Mouse (Mus musculus): Measurements from ENCODE around the gene Tfg. TPM values are rescaled to one million over a fixed set of nuclear protein-coding genes. Genes with fewer than 3 reads are reported as not detected.

Gene Tfg
- total RNA-seq, 2 experiments from 2014 or later: 43.9 to 45.1 TPM

DNA sequence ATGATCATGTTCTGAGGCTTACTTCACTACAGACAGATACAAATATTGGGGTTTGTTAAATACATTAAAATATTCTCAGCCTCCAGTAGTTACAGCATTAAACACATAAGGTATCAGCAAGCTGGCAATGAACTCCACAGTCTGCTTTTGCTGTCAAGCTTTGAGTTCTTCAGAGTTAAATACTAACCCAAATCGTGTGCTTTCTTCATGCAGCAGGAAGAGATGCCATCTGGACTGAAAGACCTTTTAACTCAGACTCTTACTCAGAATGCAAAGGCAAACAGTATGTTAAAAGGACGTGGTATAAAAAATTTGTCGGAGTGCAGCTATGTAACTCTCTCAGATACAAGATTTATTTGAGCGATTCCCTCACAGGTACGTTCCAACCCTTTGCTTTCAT, 30.5 kb downstream of the Tfg start:
- no peak for DNase-seq
- no peak overlapping the region for H3K27ac ChIP-seq
- H3K4me3 ChIP-seq: no peak overlapping the region
- no peak for TF ChIP-seq CTCF (IDR thresholded peaks at IDR 0.05)
- intact Hi-C loops (cut with DNase I): no loop called here

DNA sequence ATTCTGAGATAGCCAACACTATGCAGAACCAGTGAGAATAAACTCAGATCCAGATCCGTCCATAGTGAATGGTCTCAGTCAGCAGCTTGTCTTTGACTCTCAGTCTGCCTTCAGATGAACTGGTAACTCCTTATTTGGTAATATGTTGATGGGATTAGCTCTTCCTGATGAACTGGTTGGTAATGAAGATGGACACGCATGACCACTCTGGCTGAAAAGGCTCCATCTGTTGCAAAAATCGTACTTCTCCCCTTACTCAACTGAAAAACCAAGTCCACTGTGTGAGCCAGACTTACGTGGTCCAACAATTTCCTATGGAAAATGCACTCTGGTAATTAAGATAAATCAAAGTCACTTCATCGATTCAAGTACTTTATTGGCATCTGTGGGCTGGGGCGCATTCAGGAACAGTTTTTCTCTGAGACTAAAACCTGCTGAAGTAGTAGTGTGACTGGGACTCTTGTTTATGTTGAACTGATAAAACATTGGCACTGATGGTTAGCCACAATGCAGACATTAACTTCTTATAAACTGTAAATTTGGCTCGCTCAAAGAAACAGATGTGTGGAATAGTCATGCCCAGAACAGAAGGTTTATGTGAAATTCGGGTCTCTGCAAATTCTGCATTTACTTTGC, 36.1 kb downstream of the Tfg start:
- TF ChIP-seq CTCF (IDR thresholded peaks at IDR 0.05): no peak
- H3K4me3 ChIP-seq: no peak overlapping the region
- no peak for DNase-seq
- intact Hi-C loops (cut with DNase I): no loop called here
- H3K27ac ChIP-seq: no peak overlapping the region

DNA sequence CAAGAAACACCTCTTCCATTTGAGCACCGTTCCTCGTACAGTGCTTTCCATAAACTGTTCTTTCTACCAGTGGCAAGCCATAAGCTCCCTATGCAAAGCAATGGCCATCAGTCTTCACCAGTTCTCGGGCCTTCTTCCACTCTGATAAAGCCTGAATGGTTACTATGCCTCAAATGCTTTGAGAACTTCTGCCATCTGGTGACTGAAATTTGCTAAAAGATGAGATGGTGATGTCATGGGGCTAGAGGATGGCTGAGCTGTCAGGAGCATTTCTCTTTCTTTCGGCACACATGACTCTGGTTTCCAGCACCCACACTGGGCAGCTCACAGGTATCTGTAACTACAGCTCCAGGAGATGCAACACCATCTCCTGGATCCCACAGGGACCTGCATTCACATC, 40.1 kb downstream of the Tfg start:
- DNase-seq: no peak
- Histone ChIP-seq H3K4me3 (no peak overlapping the region), H3K27ac (no peak overlapping the region)
- intact Hi-C loops (cut with DNase I): loop anchor here (2.0 to 5.0 kb wide), 2 partner anchors 176 to 365 kb away; no protein-coding TSS in a partner anchor
- peak; percentile 45 for TF ChIP-seq CTCF (IDR thresholded peaks at IDR 0.05)

- no peak overlapping the region for H3K4me3 ChIP-seq
- H3K27ac ChIP-seq: no peak overlapping the region
- TF ChIP-seq CTCF (IDR thresholded peaks at IDR 0.05): no peak
- intact Hi-C loops (cut with DNase I): no loop called here
- DNase-seq: no peak
These were observed 43.8 kb downstream of the Tfg start for GRCm38 (mm10) chr16:56673420-56673819.

- TF ChIP-seq CTCF (IDR thresholded peaks at IDR 0.05): no peak
- intact Hi-C loops (cut with DNase I): no loop called here
- H3K27ac ChIP-seq: peak overlapping the region; percentile 17; the same call in 1 of the 2 replicates
- H3K4me3 ChIP-seq: no peak overlapping the region
- peak; percentile 68 for DNase-seq
These were observed 46.3 kb downstream of the Tfg start for GRCm38 (mm10) chr16:56670941-56671340.

- Histone ChIP-seq H3K27ac (no peak overlapping the region), H3K4me3 (no peak overlapping the region)
- TF ChIP-seq CTCF (IDR thresholded peaks at IDR 0.05): no peak
- intact Hi-C loops (cut with DNase I): no loop called here
- no peak for DNase-seq
These were observed 47.7 kb downstream of the Tfg start for GRCm38 (mm10) chr16:56669520-56669919.

GRCm38 (mm10) chr16:56658866-56659265, 58.4 kb downstream of the Tfg start:
- Histone ChIP-seq H3K4me3 (no peak overlapping the region), H3K27ac (no peak overlapping the region)
- DNase-seq: no peak
- intact Hi-C loops (cut with DNase I): no loop called here
- TF ChIP-seq CTCF (IDR thresholded peaks at IDR 0.05): no peak

DNA sequence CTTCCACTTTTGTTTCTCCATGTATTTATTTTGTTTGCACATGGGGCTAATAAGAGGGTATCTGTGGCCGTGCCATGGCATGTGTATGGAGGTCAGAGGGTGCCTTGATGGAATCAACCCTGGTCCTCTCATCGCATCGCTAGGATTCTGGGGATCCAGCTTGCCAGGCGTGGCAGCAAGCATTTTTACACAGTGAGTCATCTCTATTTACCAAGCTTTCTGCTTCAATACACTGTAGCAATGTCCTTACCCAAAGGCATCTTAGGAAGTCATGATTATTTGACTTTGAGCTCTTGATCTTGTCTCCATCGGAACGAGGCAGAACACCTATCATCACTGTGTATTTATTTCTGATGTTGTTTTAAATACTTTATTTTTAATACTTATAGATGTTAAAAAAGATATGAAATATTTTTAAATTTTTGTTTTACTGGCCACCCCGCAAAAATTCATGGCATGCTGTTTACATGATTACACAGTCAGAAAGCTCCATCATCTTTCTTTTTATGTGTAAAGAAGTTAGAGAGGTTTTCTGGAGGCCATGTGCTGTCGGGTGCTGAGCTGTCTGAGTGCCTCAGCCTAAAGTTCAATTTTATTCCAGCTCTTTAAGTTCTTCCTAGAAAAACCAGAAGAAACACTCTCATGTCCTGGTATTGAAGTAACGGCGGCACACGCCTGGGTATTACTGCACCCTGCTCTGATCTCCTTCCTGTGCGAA, 61.9 kb downstream of the Tfg start:
- no peak overlapping the region for H3K4me3 ChIP-seq
- no peak for TF ChIP-seq CTCF (IDR thresholded peaks at IDR 0.05)
- no peak overlapping the region; the same call in 1 of the 2 replicates for H3K27ac ChIP-seq
- intact Hi-C loops (cut with DNase I): no loop called here
- DNase-seq: no peak

DNA sequence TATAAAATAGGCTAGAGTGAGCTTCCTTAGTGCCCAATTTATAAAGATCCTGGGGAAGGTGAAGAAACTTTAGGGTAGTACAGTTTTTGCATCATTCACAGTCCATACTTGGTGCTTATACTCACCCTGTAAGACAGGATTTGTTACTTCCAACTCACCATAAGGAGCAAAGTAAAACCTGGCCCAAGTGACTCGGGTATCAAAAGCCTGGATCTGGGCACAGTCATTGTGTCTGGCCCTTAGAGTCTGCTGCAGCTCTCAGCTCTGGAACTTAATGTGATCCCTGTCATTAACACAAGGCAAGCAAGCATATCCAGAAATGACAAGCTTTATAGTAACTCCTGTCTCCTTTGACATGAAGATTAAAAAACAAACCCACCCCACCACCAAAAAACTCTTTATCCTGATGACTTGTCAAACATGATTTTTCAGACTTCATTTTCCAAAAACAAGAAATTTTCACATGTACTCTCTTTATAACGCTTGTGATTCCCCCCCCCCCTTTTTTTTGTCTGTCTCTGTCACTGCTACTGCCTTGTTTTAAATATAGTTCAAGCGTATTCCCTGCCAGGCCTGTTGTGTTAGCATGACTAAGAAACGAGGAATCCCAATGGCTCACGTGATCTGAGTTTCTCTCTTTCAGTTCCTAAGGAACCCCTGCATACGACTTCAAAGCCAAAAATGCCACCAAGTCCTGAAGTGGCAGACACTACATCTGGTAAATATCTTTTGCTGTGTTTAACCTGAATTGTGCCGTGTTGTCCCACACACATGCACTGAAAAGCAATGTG, 70.7 kb downstream of the Tfg start:
- no peak for DNase-seq

GRCm38 (mm10) chr16:56645251-56645650, 72.0 kb downstream of the Tfg start:
- intact Hi-C loops (cut with DNase I): no loop called here
- TF ChIP-seq CTCF (IDR thresholded peaks at IDR 0.05): no peak
- peak; percentile 30 for DNase-seq

More for the DNA sequence above, 70.7 kb downstream of the Tfg start:
- Histone ChIP-seq H3K27ac (no peak overlapping the region; the same call in 1 of the 2 replicates), H3K4me3 (no peak overlapping the region)
- intact Hi-C loops (cut with DNase I): no loop called here
- TF ChIP-seq CTCF (IDR thresholded peaks at IDR 0.05): no peak

More at GRCm38 (mm10) chr16:56645251-56645650, 72.0 kb downstream of the Tfg start:
- Histone ChIP-seq H3K27ac (no peak overlapping the region), H3K4me3 (no peak overlapping the region)

Other genes with a start within 250 kb of the Tfg start
- gene Abi3bp, start 239.6 kb downstream of the Tfg start, total RNA-seq (2021): 10 to 100 TPM in 1 of 2 experiments, 1 to 10 TPM in 1; 9.9 to 23.1 TPM
- not detected for gene Adgrg7, start 78.4 kb upstream of the Tfg start, total RNA-seq (2021)
- gene Tmem45a, start 168.7 kb upstream of the Tfg start, total RNA-seq (2021): 1 to 10 TPM; 1.8 to 2.8 TPM
- gene Lnp1, start 210.6 kb upstream of the Tfg start, total RNA-seq (2021): not detected